Mouse (Mus musculus) heart, postnatal 0 days (tissue): Measurements from ENCODE around the gene Ppp4r3b.

Experiments
- CTCF ChIP-seq: IDR thresholded peaks from 2 replicates; pipeline ENCODE4 v1.5.1; 2016; ENCODE audit warnings: antibody characterized with exemption, control low read depth, low read depth
- EP300 ChIP-seq: IDR thresholded peaks from 2 replicates; pipeline ENCODE4 v1.6.1; 2016; ENCODE audit warnings: antibody characterized with exemption, low read depth

GRCm38 (mm10) chr11:29163569-29163968, 9.1 kb upstream of the Ppp4r3b start:
- TF ChIP-seq CTCF (no peak), EP300 (no peak)
